Mouse (Mus musculus) T-cell, adult 66 days (primary cell): Measurements from ENCODE around the gene Sec23b. TPM values are rescaled to one million over a fixed set of nuclear protein-coding genes. Genes with fewer than 3 reads are reported as not detected.

ENCODE experiments used
- total RNA-seq, 2 experiments: library from RNA; stranded (reverse); gene quantifications; 3 replicates in 1 of 2; 4 replicates in 1 of 2; pipeline ENCODE4 v1.2.4; 2023

Gene Sec23b
- 10 to 100 TPM; 62.4 to 65.3 TPM for total RNA-seq

GRCm38 (mm10) chr2:144555820-144556552, at the start of gene Sec23b:
Sec23b (plus strand) TSS chr2:144556229.

DNA sequence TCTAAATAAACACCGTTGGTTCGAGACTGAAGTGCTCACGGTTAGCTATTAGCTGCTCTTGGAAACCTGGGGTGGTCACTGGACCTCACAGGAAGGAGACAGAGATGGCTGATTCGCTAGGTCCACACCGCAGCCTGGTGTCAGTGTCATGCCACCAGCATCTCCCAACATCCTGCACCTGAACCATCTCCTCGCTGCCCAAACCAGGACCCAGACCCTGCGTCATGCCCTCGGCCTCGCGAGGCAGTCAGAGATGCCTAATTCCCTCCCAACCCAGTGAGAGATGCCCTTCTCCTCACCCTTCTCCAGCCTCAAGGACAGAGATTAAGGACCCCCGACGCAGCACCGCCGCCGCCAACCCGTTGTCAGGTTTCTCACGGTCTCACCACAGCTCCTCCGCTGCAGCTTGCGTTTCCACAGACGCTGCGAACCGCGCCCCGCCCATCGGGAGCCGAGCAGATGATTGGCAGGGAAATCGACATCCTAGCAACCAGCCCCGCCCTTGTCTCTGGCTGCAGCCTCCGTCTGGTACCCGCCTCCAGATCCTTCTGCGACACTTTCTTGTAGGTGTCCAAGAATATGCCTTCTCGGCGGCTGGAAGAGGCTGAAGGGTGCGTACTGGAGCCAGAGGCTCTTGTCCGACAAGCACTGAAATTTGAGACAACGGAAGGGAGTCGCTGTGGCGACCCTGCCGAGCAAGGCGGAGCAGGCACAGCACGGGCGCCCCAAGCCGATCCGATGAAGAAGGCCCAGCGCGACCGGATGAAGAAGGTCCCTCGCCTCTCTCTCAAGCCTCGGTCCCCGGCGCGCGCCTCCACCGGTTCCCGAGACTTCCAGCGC, 28.8 kb upstream of the Sec23b start, which contains the start of the genes Dzank1 and Polr3f:
Gene Dzank1 (minus strand): TSS at position 434 of the 840 bp plus-strand sequence.
Gene Polr3f (plus strand): TSS at position 738 of the 840 bp plus-strand sequence.

GRCm38 (mm10) chr2:144550529-144550928, 5.5 kb upstream of the Sec23b start, which contains the start of gene Rbbp9:
Rbbp9 (minus strand) TSS chr2:144550869.

DNA sequence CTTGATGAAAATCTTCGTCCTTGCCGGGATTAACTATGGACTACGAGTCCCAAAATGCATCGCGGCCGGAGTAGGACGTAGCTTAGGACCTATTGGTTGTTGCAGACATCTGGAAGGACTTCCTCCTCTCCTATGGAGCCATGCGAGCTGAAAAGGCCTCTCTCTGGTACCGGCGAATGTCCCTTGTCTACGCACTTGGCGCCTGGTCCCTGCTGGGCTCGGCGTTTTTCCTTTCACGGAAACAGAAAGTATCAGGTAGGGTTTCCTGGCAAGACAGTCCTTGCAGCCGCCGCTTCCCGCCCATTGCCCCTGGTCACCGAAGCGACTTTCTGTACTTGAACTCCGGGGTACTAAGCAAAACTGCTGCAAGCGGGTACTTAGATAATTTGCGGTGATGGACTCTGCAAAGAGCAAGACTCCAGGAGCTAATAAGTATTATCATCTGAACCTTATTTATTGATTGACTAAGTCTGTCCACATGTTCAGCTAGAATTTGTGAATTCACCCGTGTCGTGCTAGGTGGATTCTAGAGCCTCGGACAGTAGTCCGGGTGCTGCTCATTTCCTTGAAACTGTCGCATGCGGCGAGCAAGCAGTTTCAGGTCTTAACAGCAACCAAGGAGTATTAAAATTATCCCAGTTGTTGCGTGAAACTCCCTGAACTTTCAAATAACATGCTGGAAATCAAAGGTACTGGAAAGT, 38.1 kb downstream of the Sec23b start, which contains the start of gene Smim26:
Gene Smim26 (plus strand): TSS at position 104 of the 701 bp plus-strand sequence.

DNA sequence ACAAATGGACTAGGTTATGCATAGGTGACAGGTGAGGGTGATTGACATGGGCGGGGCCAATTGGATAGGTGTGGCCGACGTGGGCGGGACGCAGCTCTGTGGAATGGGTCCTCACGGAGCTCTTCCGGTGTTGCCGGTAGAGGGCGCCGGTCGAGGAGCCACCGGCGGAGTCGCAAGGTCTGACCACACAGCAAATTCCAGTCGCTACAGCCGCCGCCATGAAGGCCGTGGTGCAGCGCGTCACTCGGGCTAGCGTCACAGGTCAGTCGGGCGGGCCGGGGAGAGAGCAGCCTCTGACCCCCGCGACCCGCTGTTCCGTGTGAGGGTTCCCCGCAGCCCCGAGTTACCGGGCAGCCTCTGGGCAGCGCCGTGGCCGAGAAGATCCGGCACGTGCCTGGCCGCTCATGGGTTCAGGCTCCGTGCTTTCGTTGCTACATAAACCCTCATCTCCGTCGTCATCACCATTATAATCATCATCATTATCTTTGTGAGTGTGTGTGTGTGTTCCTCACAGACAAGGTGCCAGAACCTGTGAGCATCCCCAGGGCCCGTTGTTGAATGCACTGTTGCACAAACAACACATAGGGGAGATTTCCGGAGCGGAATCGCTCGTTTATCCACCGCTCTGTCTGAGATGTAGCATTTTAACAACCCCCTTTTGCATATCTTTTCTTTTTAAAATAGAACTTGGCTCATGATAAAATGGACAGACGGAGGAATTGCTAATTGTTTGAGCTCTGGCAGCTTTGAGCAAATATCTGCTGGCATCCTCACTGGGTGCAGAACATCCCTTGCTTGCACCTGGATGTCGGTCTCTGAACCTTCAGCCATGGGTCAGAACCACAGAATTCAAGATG, 44.0 kb downstream of the Sec23b start, which contains the start of gene Dtd1:
Gene Dtd1 (plus strand): TSS at position 67 of the 857 bp plus-strand sequence.

Other genes with a start within 250 kb of the Sec23b start
- gene Ovol2, start 224.1 kb upstream of the Sec23b start, total RNA-seq: not detected
- gene Kat14, start 187.2 kb upstream of the Sec23b start, total RNA-seq: 10 to 100 TPM; 31.7 to 39.6 TPM
- gene Pet117, start 187.2 kb upstream of the Sec23b start, total RNA-seq: 10 to 100 TPM in 1 of 2 experiments, 1 to 10 TPM in 1; 3.9 to 12.6 TPM
- 1 to 10 TPM in 1 of 2 experiments, under 1 TPM in 1; 0.95 to 1.2 TPM for gene Dzank1, start 28.8 kb upstream of the Sec23b start, total RNA-seq
- 10 to 100 TPM; 38.0 to 39.1 TPM for gene Polr3f, start 28.5 kb upstream of the Sec23b start, total RNA-seq
- gene Rbbp9, start 5.4 kb upstream of the Sec23b start, total RNA-seq: 1 to 10 TPM; 4.5 to 4.8 TPM
- gene Smim26, start 37.8 kb downstream of the Sec23b start, total RNA-seq: 10 to 100 TPM; 25.4 to 27.2 TPM
- 10 to 100 TPM; 24.4 to 29.2 TPM for gene Dtd1, start 43.7 kb downstream of the Sec23b start, total RNA-seq